Mouse (Mus musculus): ENCODE measurements around the gene Arhgef1.

GRCm38 (mm10) chr7:24862853-24863252 lies 39.9 kb upstream of the Arhgef1 start:
- no peak for TF ChIP-seq CTCF (IDR thresholded peaks at IDR 0.05; ENCODE audit: low read depth)
- no peak for TF ChIP-seq EP300 (optimal IDR thresholded peaks at IDR 0.05)

Measured in stomach, postnatal 0 days (tissue).